Comparison of ENCODE assay signal across 8 mouse cellular contexts in genomic region chr3:103914732-103915508, GRCm38 (mm10). TPM values are rescaled to one million over a fixed set of nuclear protein-coding genes. Genes with fewer than 3 reads are reported as not detected.
A peak's percentile ranks its signal among the peaks of the same experiment; 100 is the strongest.
DNase-seq lines count a peak whose midpoint lies in the region; ATAC-seq and TF ChIP-seq lines count a peak whose summit lies in the region.

No protein-coding gene starts in this region.

- H3K36me3 ChIP-seq in embryonic facial prominence, embryonic 11.5 days (replicated peaks; ENCODE audit: control insufficient read depth, insufficient read depth, low read depth, low read length): no peaks in the 10 kb centered on the region
- peaks cover 3% of the 10 kb centered on the region; the same call in 1 of the 2 replicates for H3K36me3 ChIP-seq in heart, embryonic 10.5 days
- no peaks in the 10 kb centered on the region for H3K36me3 ChIP-seq in kidney, postnatal 0 days (ENCODE audit: insufficient read depth, low read length)
- H3K36me3 ChIP-seq in liver, embryonic 16.5 days (ENCODE audit: control insufficient read depth, insufficient read depth): no peaks in the 10 kb centered on the region
- H3K36me3 ChIP-seq in neural tube, embryonic 13.5 days: no peaks in the 10 kb centered on the region

- no peaks in the 10 kb centered on the region for H3K9me3 ChIP-seq in embryonic facial prominence, embryonic 11.5 days (replicated peaks; ENCODE audit: control insufficient read depth, low read length)
- no peaks in the 10 kb centered on the region for H3K9me3 ChIP-seq in heart, embryonic 10.5 days
- no peaks in the 10 kb centered on the region for H3K9me3 ChIP-seq in kidney, postnatal 0 days (replicated peaks; ENCODE audit: low read length)
- H3K9me3 ChIP-seq in liver, embryonic 16.5 days (replicated peaks; ENCODE audit: control insufficient read depth, low read length): no peaks in the 10 kb centered on the region
- H3K9me3 ChIP-seq in neural tube, embryonic 13.5 days: no peaks in the 10 kb centered on the region

- WGBS in embryonic facial prominence, embryonic 11.5 days: 0% methylated on average over 52 of the region's 60 CpGs
- 1% methylated on average over 57 of the region's 60 CpGs for WGBS in heart, embryonic 10.5 days
- under 1% methylated on average over 43 of the region's 60 CpGs for WGBS in kidney, postnatal 0 days
- under 1% methylated on average over 60 of the region's 60 CpGs for WGBS in liver, embryonic 16.5 days (ENCODE audit: insufficient replicate concordance)
- under 1% methylated on average over 54 of the region's 60 CpGs for WGBS in neural tube, embryonic 13.5 days

- peak; percentile 12 for ATAC-seq in CD4-positive, CD25-positive, alpha-beta regulatory T cell, adult 4 months
- peak; percentile 41 for ATAC-seq in embryonic facial prominence, embryonic 11.5 days (replicated peaks; ENCODE audit: insufficient number of reproducible peaks, low FRiP score, low TSS enrichment, low read depth)
- ATAC-seq in kidney, postnatal 0 days (replicated peaks; ENCODE audit: low FRiP score, low read depth): peak; percentile 48
- ATAC-seq in liver, embryonic 16.5 days (ENCODE audit: low read depth): peak; percentile 9
- peak; percentile 58 for ATAC-seq in neural tube, embryonic 13.5 days (ENCODE audit: low read depth)

- H3K4me2 ChIP-seq in embryonic facial prominence, embryonic 11.5 days (ENCODE audit: low read depth, low read length): peak overlapping the region; percentile 45
- peak overlapping the region; percentile 64 for H3K4me2 ChIP-seq in kidney, postnatal 0 days (ENCODE audit: low read length)
- peak overlapping the region; percentile 96 for H3K4me2 ChIP-seq in liver, embryonic 16.5 days (ENCODE audit: low read depth, low read length)
- H3K4me2 ChIP-seq in neural tube, embryonic 13.5 days: peak overlapping the region; percentile 85

- peak overlapping the region; percentile 88 for H3K27ac ChIP-seq in embryonic facial prominence, embryonic 11.5 days (replicated peaks; ENCODE audit: low read depth, low read length)
- H3K27ac ChIP-seq in heart, embryonic 10.5 days: peak overlapping the region; percentile 96
- H3K27ac ChIP-seq in kidney, postnatal 0 days: peak overlapping the region; percentile 91
- peak overlapping the region; percentile 96 for H3K27ac ChIP-seq in liver, embryonic 16.5 days (ENCODE audit: low read length)
- peak overlapping the region; percentile 96 for H3K27ac ChIP-seq in neural tube, embryonic 13.5 days (replicated peaks)

- DNase-seq in Muller cell, postnatal 12 days (ENCODE audit: inconsistent ontology term): peak; percentile 66
- peak; percentile 48 for DNase-seq in embryonic facial prominence, embryonic 11.5 days (ENCODE audit: low spot score)
- peak; percentile 83 for DNase-seq in heart, embryonic 10.5 days (ENCODE audit: low spot score)
- peak; percentile 52 for DNase-seq in kidney, postnatal 0 days (ENCODE audit: low spot score)
- DNase-seq in thymus, postnatal 36 days: no peak

- peak overlapping the region; percentile 84 for H3K9ac ChIP-seq in embryonic facial prominence, embryonic 11.5 days (replicated peaks; ENCODE audit: low read length)
- H3K9ac ChIP-seq in kidney, postnatal 0 days (ENCODE audit: low read depth, low read length): peak overlapping the region; percentile 96
- H3K9ac ChIP-seq in liver, embryonic 16.5 days (ENCODE audit: low read depth, low read length): peak overlapping the region; percentile 93
- H3K9ac ChIP-seq in neural tube, embryonic 13.5 days: peak overlapping the region; percentile 97

- H3K4me1 ChIP-seq in embryonic facial prominence, embryonic 11.5 days (ENCODE audit: control insufficient read depth, insufficient read depth, low read length): no peaks in the 10 kb centered on the region
- H3K4me1 ChIP-seq in heart, embryonic 10.5 days: peaks cover 14% of the 10 kb centered on the region
- 0 out of 2 replicates have a peak, but pooled peaks cover 4% of the 10 kb centered on the region for H3K4me1 ChIP-seq in kidney, postnatal 0 days (replicated peaks; ENCODE audit: insufficient read depth, low read length)
- H3K4me1 ChIP-seq in liver, embryonic 16.5 days (ENCODE audit: control insufficient read depth, low read depth, low read length): peaks cover 12% of the 10 kb centered on the region
- peaks cover 28% of the 10 kb centered on the region for H3K4me1 ChIP-seq in neural tube, embryonic 13.5 days (replicated peaks)

- no peaks in the 10 kb centered on the region for H3K27me3 ChIP-seq in embryonic facial prominence, embryonic 11.5 days (ENCODE audit: control insufficient read depth, insufficient read depth, low read length)
- no peaks in the 10 kb centered on the region for H3K27me3 ChIP-seq in heart, embryonic 10.5 days (ENCODE audit: insufficient read depth, poor library complexity, severe bottlenecking)
- no peaks in the 10 kb centered on the region for H3K27me3 ChIP-seq in kidney, postnatal 0 days (ENCODE audit: insufficient read depth, low read length)
- no peaks in the 10 kb centered on the region for H3K27me3 ChIP-seq in liver, embryonic 16.5 days (ENCODE audit: control insufficient read depth, insufficient read depth, low read depth, low read length)
- H3K27me3 ChIP-seq in neural tube, embryonic 13.5 days: no peaks in the 10 kb centered on the region

- no peak for TF ChIP-seq CTCF in kidney, postnatal 0 days (IDR thresholded peaks at IDR 0.05; ENCODE audit: low read depth)

- peak overlapping the region; percentile 78 for H3K4me3 ChIP-seq in embryonic facial prominence, embryonic 11.5 days (ENCODE audit: low read depth, low read length)
- H3K4me3 ChIP-seq in heart, embryonic 10.5 days: peak overlapping the region; percentile 83
- H3K4me3 ChIP-seq in kidney, postnatal 0 days (replicated peaks; ENCODE audit: low read depth, low read length): peak overlapping the region; percentile 95
- H3K4me3 ChIP-seq in liver, embryonic 16.5 days (ENCODE audit: low read depth, low read length): peak overlapping the region; percentile 99
- peak overlapping the region; percentile 99 for H3K4me3 ChIP-seq in neural tube, embryonic 13.5 days

RNA-seq across cellular contexts. Expression of gene Rsbn1, which starts 1.0 kb away (rescaled TPM):
- polyA plus RNA-seq in CD4-positive, CD25-positive, alpha-beta regulatory T cell, adult 4 months (2017; shearing (Covaris generic)): 10 to 100 TPM; 10.5 to 11.2 TPM
- 19.5 and 20.6 TPM in 2 replicates for polyA plus RNA-seq in embryonic facial prominence, embryonic 11.5 days (2014; fragmentation: Nextera tagmentation; extraction: Ambion mirVana)
- polyA plus RNA-seq in heart, embryonic 10.5 days (2016; fragmentation: Nextera tagmentation; extraction: Ambion mirVana): 6.2 and 9.1 TPM in 2 replicates
- polyA plus RNA-seq in kidney, postnatal 0 days (2015; fragmentation: Nextera tagmentation; extraction: Ambion mirVana): 10.8 and 11.4 TPM in 2 replicates
- 3.1 and 3.2 TPM in 2 replicates for polyA plus RNA-seq in liver, embryonic 16.5 days (2015; fragmentation: Nextera tagmentation; extraction: Ambion mirVana)
- polyA plus RNA-seq in neural tube, embryonic 13.5 days (2015; fragmentation: Nextera tagmentation; extraction: Ambion mirVana): 19.4 and 19.8 TPM in 2 replicates

RNA-seq across cellular contexts. Expression of gene Phtf1, which starts 53.0 kb away (rescaled TPM):
- polyA plus RNA-seq in CD4-positive, CD25-positive, alpha-beta regulatory T cell, adult 4 months (2017; shearing (Covaris generic)): 10 to 100 TPM in 1 of 2 experiments, 1 to 10 TPM in 1; 7.9 to 10.2 TPM
- polyA plus RNA-seq in embryonic facial prominence, embryonic 11.5 days (2014; fragmentation: Nextera tagmentation; extraction: Ambion mirVana): 49.0 and 53.2 TPM in 2 replicates
- polyA plus RNA-seq in heart, embryonic 10.5 days (2016; fragmentation: Nextera tagmentation; extraction: Ambion mirVana): 16.3 and 25.4 TPM in 2 replicates
- 21.8 TPM in 2 replicates for polyA plus RNA-seq in kidney, postnatal 0 days (2015; fragmentation: Nextera tagmentation; extraction: Ambion mirVana)
- 3.4 and 4.0 TPM in 2 replicates for polyA plus RNA-seq in liver, embryonic 16.5 days (2015; fragmentation: Nextera tagmentation; extraction: Ambion mirVana)
- polyA plus RNA-seq in neural tube, embryonic 13.5 days (2015; fragmentation: Nextera tagmentation; extraction: Ambion mirVana): 28.6 and 30.4 TPM in 2 replicates

RNA-seq across cellular contexts. Expression of gene Ptpn22, which starts 55.3 kb away (rescaled TPM):
- polyA plus RNA-seq in CD4-positive, CD25-positive, alpha-beta regulatory T cell, adult 4 months (2017; shearing (Covaris generic)): 100 to 1,000 TPM; 350 to 445 TPM
- polyA plus RNA-seq in embryonic facial prominence, embryonic 11.5 days (2014; fragmentation: Nextera tagmentation; extraction: Ambion mirVana): 0.28 and 0.43 TPM in 2 replicates
- 0.19 and 0.78 TPM in 2 replicates for polyA plus RNA-seq in heart, embryonic 10.5 days (2016; fragmentation: Nextera tagmentation; extraction: Ambion mirVana)
- 0.57 and 0.79 TPM in 2 replicates for polyA plus RNA-seq in kidney, postnatal 0 days (2015; fragmentation: Nextera tagmentation; extraction: Ambion mirVana)
- polyA plus RNA-seq in liver, embryonic 16.5 days (2015; fragmentation: Nextera tagmentation; extraction: Ambion mirVana): 3.0 and 3.8 TPM in 2 replicates
- polyA plus RNA-seq in neural tube, embryonic 13.5 days (2015; fragmentation: Nextera tagmentation; extraction: Ambion mirVana): 0.39 and 0.70 TPM in 2 replicates

Comparison
In these comparisons a context has a peak if more than half of its experiments do, and no peak if none do; other contexts are left out.
1. DNase-seq: peak in Muller cell, postnatal 12 days (single experiment), embryonic facial prominence, embryonic 11.5 days (single experiment), heart, embryonic 10.5 days (single experiment) and kidney, postnatal 0 days (single experiment); none in thymus, postnatal 36 days (0 of 2).
2. H3K4me2 ChIP-seq: peak in every context shown above with its lines; median percentile 96 in liver, embryonic 16.5 days; 85 in neural tube, embryonic 13.5 days; 64 in kidney, postnatal 0 days; 45 in embryonic facial prominence, embryonic 11.5 days.
3. RNA of gene Ptpn22, which starts 55.3 kb away (polyA plus RNA-seq): 350 to 445 TPM in CD4-positive, CD25-positive, alpha-beta regulatory T cell, adult 4 months; 3.0 to 3.8 TPM in liver, embryonic 16.5 days, 0.39 to 0.70 TPM in neural tube, embryonic 13.5 days, 0.57 to 0.79 TPM in kidney, postnatal 0 days, 0.28 to 0.43 TPM in embryonic facial prominence, embryonic 11.5 days and 0.19 to 0.78 TPM in heart, embryonic 10.5 days; every median in the first group is over 10 times any median in the second.
4. Peak in every context shown above with its lines, with median percentiles within 50 percentile points of each other: ATAC-seq, H3K27ac ChIP-seq, H3K4me3 ChIP-seq and H3K9ac ChIP-seq.